Comparison of ENCODE assay signal across 25 mouse cellular contexts in genomic region chr13:117237111-117237510, GRCm38 (mm10). TPM values are rescaled to one million over a fixed set of nuclear protein-coding genes. Genes with fewer than 3 reads are reported as not detected.
DNase-seq lines count a peak whose midpoint lies in the region; ATAC-seq and TF ChIP-seq lines count a peak whose summit lies in the region.
"Had no signal": no experiment of that assay in that cellular context is flagged by ENCODE, and none has a peak within 500 bp of the region (broad histone marks: within the 10 kb centered on the region; RNA-seq: fewer than 3 reads in every experiment).

No protein-coding gene starts in this region.

- H3K79me2 ChIP-seq in liver, adult 2 months (ENCODE audit: control insufficient read depth, insufficient read depth, low read length) = no peaks in the 10 kb centered on the region

- no peaks in the 10 kb centered on the region for H3K4me1 ChIP-seq in liver, adult 2 months (ENCODE audit: control insufficient read depth, insufficient read depth, low read length)
- H3K4me1 ChIP-seq in liver, embryonic 12.5 days = no peaks in the 10 kb centered on the region
- peaks cover 7% of the 10 kb centered on the region; the same call in 1 of the 2 replicates for H3K4me1 ChIP-seq in bone marrow, adult 2 months (ENCODE audit: control insufficient read depth, insufficient read depth, low read length)

- no peak overlapping the region for H3K4me3 ChIP-seq in liver, adult 2 months (ENCODE audit: insufficient read depth, low read depth, low read length)
- H3K4me3 ChIP-seq in liver, embryonic 12.5 days = no peak overlapping the region
- no peak overlapping the region for H3K4me3 ChIP-seq in bone marrow, adult 2 months (replicated peaks; ENCODE audit: control insufficient read depth, low read depth, low read length)
- H3K4me3 ChIP-seq: embryonic facial prominence, embryonic 12.5 days; hindbrain, embryonic 10.5 days; liver, embryonic 15.5 days; megakaryocyte, embryonic 14.5 days had no signal

- no peak overlapping the region for H3K27ac ChIP-seq in liver, adult 2 months (replicated peaks; ENCODE audit: insufficient read depth, low read depth, low read length)
- no peak overlapping the region for H3K27ac ChIP-seq in liver, embryonic 12.5 days
- H3K27ac ChIP-seq in bone marrow, adult 2 months (ENCODE audit: control insufficient read depth, insufficient read depth, low read depth, low read length, poor library complexity) = peak overlapping the region; percentile 79
- H3K27ac ChIP-seq: embryonic facial prominence, embryonic 12.5 days; hindbrain, embryonic 10.5 days; liver, embryonic 15.5 days had no signal

- H3K9ac ChIP-seq in liver, adult 2 months (ENCODE audit: low read depth, low read length) = no peak overlapping the region
- no peak overlapping the region for H3K9ac ChIP-seq in liver, embryonic 12.5 days
- H3K9ac ChIP-seq: embryonic facial prominence, embryonic 12.5 days; liver, embryonic 15.5 days had no signal

- no peak overlapping the region for H3K4me2 ChIP-seq in liver, embryonic 12.5 days
- H3K4me2 ChIP-seq: embryonic facial prominence, embryonic 12.5 days; liver, embryonic 15.5 days had no signal

- DNase-seq in liver, adult 2 months (ENCODE audit: extremely low read depth, low read depth, low spot score) = peak; percentile 1
- DNase-seq in A20 (ENCODE audit: low read depth, low spot score) = peak; percentile 92
- DNase-seq in frontal cortex, postnatal 14 days (ENCODE audit: low spot score in 2 of 2) = no peak
- DNase-seq in left cerebral cortex, adult 8-10 months (ENCODE audit: low spot score in 2 of 2) = no peak
- DNase-seq: adrenal gland, adult 2 months; cerebellum, adult 11 months; cerebellum, postnatal 25 days; kidney, adult 8-10 months; kidney, postnatal 4 days; layer of hippocampus, postnatal 36 days; left cerebral cortex, postnatal 4 days; thymus, postnatal 25 days had no signal

- TF ChIP-seq POLR2A in liver, adult 2 months (IDR thresholded peaks at IDR 0.05; ENCODE audit: extremely low read depth, insufficient read depth, low read length) = no peak
- no peak for TF ChIP-seq POLR2A in bone marrow, adult 2 months (IDR thresholded peaks at IDR 0.05; ENCODE audit: borderline replicate concordance, control insufficient read depth, low read depth, low read length)

- no peaks in the 10 kb centered on the region for H3K36me3 ChIP-seq in liver, adult 2 months (ENCODE audit: control insufficient read depth, insufficient read depth, low read length)
- H3K36me3 ChIP-seq in liver, embryonic 12.5 days = no peaks in the 10 kb centered on the region
- H3K36me3 ChIP-seq: embryonic facial prominence, embryonic 12.5 days; liver, embryonic 15.5 days had no signal

- H3K9me3 ChIP-seq in liver, embryonic 12.5 days (replicated peaks) = no peaks in the 10 kb centered on the region
- H3K9me3 ChIP-seq: embryonic facial prominence, embryonic 12.5 days; hindbrain, embryonic 10.5 days; liver, embryonic 15.5 days; megakaryocyte, embryonic 14.5 days had no signal

- 0 out of 2 replicates have a peak, but pooled peaks cover 2% of the 10 kb centered on the region for H3K27me3 ChIP-seq in liver, adult 2 months (ENCODE audit: control insufficient read depth, insufficient read depth, low read length)
- no peaks in the 10 kb centered on the region for H3K27me3 ChIP-seq in liver, embryonic 12.5 days (replicated peaks)
- H3K27me3 ChIP-seq: embryonic facial prominence, embryonic 12.5 days; liver, embryonic 15.5 days; megakaryocyte, embryonic 14.5 days had no signal

- WGBS in liver, adult 2 months = 86% methylated on average over 4 of the region's 4 CpGs
- WGBS in liver, embryonic 12.5 days (ENCODE audit: insufficient replicate concordance) = 59% methylated on average over 4 of the region's 4 CpGs
- 19% methylated on average over 4 of the region's 4 CpGs for WGBS in bone marrow, adult 2 months

- ATAC-seq in liver, embryonic 12.5 days = no peak; the same call in 1 of the 2 replicates
- peak; percentile 70 for ATAC-seq in megakaryocyte, adult 5-6 weeks (ENCODE audit: poor library complexity, severe bottlenecking)
- ATAC-seq in erythroid progenitor cell, adult 5-6 weeks (replicated peaks; ENCODE audit: low FRiP score, poor library complexity, severe bottlenecking) = no peak
- ATAC-seq: CD4-positive, CD25-positive, alpha-beta regulatory T cell, adult 4 months; midbrain, embryonic 16.5 days had no signal

- no peak for TF ChIP-seq CTCF in liver, adult 2 months (IDR thresholded peaks at IDR 0.05; ENCODE audit: low read depth, low read length)
- TF ChIP-seq CTCF in bone marrow, adult 2 months (IDR thresholded peaks at IDR 0.05; ENCODE audit: control insufficient read depth, insufficient read depth, low read length) = no peak

RNA-seq across cellular contexts. Expression of gene Gm17509, which starts 16.2 kb away (rescaled TPM):
- total RNA-seq in liver, adult 2 months (2014; rRNA removed) = 0.09 TPM in 1 of 2 replicates, not detected in the other
- polyA plus RNA-seq in liver, adult 2 months (2012; rRNA removed) = not detected in 2 replicates
- polyA plus RNA-seq in liver, embryonic 12.5 days (2016; fragmentation: Nextera tagmentation; extraction: Ambion mirVana) = 0.05 TPM in 1 of 2 replicates, not detected in the other
- not detected in 2 replicates for polyA plus RNA-seq in bone marrow, adult 2 months (2011; ENCODE audit: insufficient read depth, insufficient read length, low replicate concordance, missing spikeins)
- total RNA-seq in megakaryocyte, adult 5-6 weeks (2015) = 0.51 and 0.84 TPM in 2 replicates
- total RNA-seq in megakaryocyte, adult 5-6 weeks (2017) = 0.40 and 1.2 TPM in 2 replicates
- 1 to 10 TPM; 1.3 to 1.6 (median 1.4) TPM for total RNA-seq in left cerebral cortex, adult 8-10 months (2022)
- total RNA-seq in erythroid progenitor cell, adult 5-6 weeks (2015; ENCODE audit: low replicate concordance) = 0.84 TPM in 1 of 2 replicates, not detected in the other
- total RNA-seq in erythroid progenitor cell, adult 5-6 weeks (2017; ENCODE audit: low replicate concordance) = 0.68 TPM in 1 of 2 replicates, not detected in the other
- total RNA-seq: adrenal gland, adult 2 months; gastrocnemius, postnatal 4 days; MEL had no signal
- polyA plus RNA-seq: heart, embryonic 14.5 days had no signal

RNA-seq across cellular contexts. Expression of gene Emb, which starts 28.8 kb away (rescaled TPM):
- total RNA-seq in liver, adult 2 months (2014; rRNA removed) = 0.94 and 1.2 TPM in 2 replicates
- polyA plus RNA-seq in liver, adult 2 months (2012; rRNA removed) = 0.49 and 0.60 TPM in 2 replicates
- 17.1 and 17.5 TPM in 2 replicates for polyA plus RNA-seq in liver, embryonic 12.5 days (2016; fragmentation: Nextera tagmentation; extraction: Ambion mirVana)
- polyA plus RNA-seq in bone marrow, adult 2 months (2011; ENCODE audit: insufficient read depth, insufficient read length, low replicate concordance, missing spikeins) = 14.1 and 40.9 TPM in 2 replicates
- 650 and 716 TPM in 2 replicates for total RNA-seq in megakaryocyte, adult 5-6 weeks (2015)
- total RNA-seq in megakaryocyte, adult 5-6 weeks (2017) = 802 and 871 TPM in 2 replicates
- 10 to 100 TPM; 31.0 to 35.3 (median 33.3) TPM for total RNA-seq in left cerebral cortex, adult 8-10 months (2022)
- 35.7 and 45.3 TPM in 2 replicates for total RNA-seq in erythroid progenitor cell, adult 5-6 weeks (2015; ENCODE audit: low replicate concordance)
- total RNA-seq in erythroid progenitor cell, adult 5-6 weeks (2017; ENCODE audit: low replicate concordance) = 30.4 and 32.5 TPM in 2 replicates

Comparison
In these comparisons a context has a peak if more than half of its experiments do, and no peak if none do; other contexts are left out.
1. DNase-seq: peak in liver, adult 2 months (single experiment) and A20 (single experiment); none in frontal cortex, postnatal 14 days (0 of 2) and left cerebral cortex, adult 8-10 months (0 of 2).
2. RNA of gene Emb, which starts 28.8 kb away (total RNA-seq): 650 to 871 TPM in megakaryocyte, adult 5-6 weeks; 30.4 to 45.3 TPM in erythroid progenitor cell, adult 5-6 weeks, 31.0 to 35.3 TPM in left cerebral cortex, adult 8-10 months and 0.94 to 1.2 TPM in liver, adult 2 months; every median in the first group is over 10 times any median in the second.